Mouse (Mus musculus) adrenal gland (tissue): ENCODE data around the gene Kprp.
"Not testable (repeated sequence)": the region's sequence is repeated elsewhere in the genome, so short reads cannot be mapped to it uniquely, and the experiment has no call there.

Experiments used
- intact Hi-C: fragments of 180-260 bp; cut with DNase I; formaldehyde crosslinking; loops from one replicate; pipeline ENCODE4 v1.15.1; 2025
- long read RNA-seq, 2 experiments: library from polyadenylated mRNA; unstranded; transcript quantifications; one replicate each; pipeline ENCODE4 v2.0.0; 2020; ENCODE audit warnings: borderline replicate concordance in 1 of 2; ENCODE audit not compliant: insufficient replicate concordance in 1 of 2

Kprp gene
- long read RNA-seq, experiment 1 = 0 reads
- long read RNA-seq, experiment 2 = 0 reads

GRCm38 (mm10) chr3:92827108-92827507 lies at the start of gene Kprp:
Gene Kprp (minus strand): TSS chr3:92827247.
- intact Hi-C loops = no loop called here

GRCm38 (mm10) chr3:92874180-92874579 lies 47.1 kb upstream of the Kprp start:
- intact Hi-C loops = no loop called here

- intact Hi-C loops = no loop called here
Measured at GRCm38 (mm10) chr3:92870116-92870515, 43.1 kb upstream of the Kprp start, which contains the start of gene 2310050C09Rik. Gene 2310050C09Rik (minus strand): TSS chr3:92870216.

- intact Hi-C loops = no loop called here
Measured at GRCm38 (mm10) chr3:92851186-92851585, 24.1 kb upstream of the Kprp start, which contains the start of gene Lce1l. Gene Lce1l (minus strand): TSS chr3:92851286.

GRCm38 (mm10) chr3:92825808-92826207 lies 1.2 kb downstream of the Kprp start:
- intact Hi-C loops = no loop called here

- intact Hi-C loops = not testable (repeated sequence)
Measured at GRCm38 (mm10) chr3:92816036-92816435, 11.0 kb downstream of the Kprp start.

- intact Hi-C loops = no loop called here
Measured at GRCm38 (mm10) chr3:92815581-92815980, 11.5 kb downstream of the Kprp start.

GRCm38 (mm10) chr3:92807791-92808190 lies 19.3 kb downstream of the Kprp start, which contains the start of gene Lce1k:
Gene Lce1k (minus strand): TSS chr3:92807891.
- intact Hi-C loops = no loop called here

- intact Hi-C loops = no loop called here
Measured at GRCm38 (mm10) chr3:92790414-92790813, 36.6 kb downstream of the Kprp start, which contains the start of gene Lce1j. Gene Lce1j (minus strand): TSS chr3:92790514.

GRCm38 (mm10) chr3:92778799-92779198 lies 48.2 kb downstream of the Kprp start, which contains the start of gene Lce1i:
Gene Lce1i (minus strand): TSS chr3:92778899.
- intact Hi-C loops = no loop called here
